Mouse (Mus musculus): ENCODE data around the gene Rassf1.

The Rassf1 gene

GRCm38 (mm10) chr9:107607036-107607435 lies 55.7 kb downstream of the Rassf1 start:
- no peak for DNase-seq

GRCm38 (mm10) chr9:107607653-107608245 lies 56.4 kb downstream of the Rassf1 start:
- DNase-seq, result no peak

- no peak for DNase-seq
Measured at GRCm38 (mm10) chr9:107608741-107609432, 57.5 kb downstream of the Rassf1 start, which contains the start of gene Sema3b. TSS of gene Sema3b (minus strand) at chr9:107609229.

- DNase-seq, result no peak
Measured at GRCm38 (mm10) chr9:107609433-107609830, 58.1 kb downstream of the Rassf1 start.

GRCm38 (mm10) chr9:107611456-107612190 lies 60.3 kb downstream of the Rassf1 start:
- DNase-seq, result no peak

All from cerebellum, adult 9-11 months (tissue).